Mouse (Mus musculus): ENCODE results near the gene Sdhc. TPM values are rescaled to one million over a fixed set of nuclear protein-coding genes. Genes with fewer than 3 reads are reported as not detected.
"Not testable (repeated sequence)": the region's sequence is repeated elsewhere in the genome, so short reads cannot be mapped to it uniquely, and the experiment has no call there.

Sdhc gene
- polyA plus RNA-seq, 1 experiment from 2014 or later: 291 TPM

DNA sequence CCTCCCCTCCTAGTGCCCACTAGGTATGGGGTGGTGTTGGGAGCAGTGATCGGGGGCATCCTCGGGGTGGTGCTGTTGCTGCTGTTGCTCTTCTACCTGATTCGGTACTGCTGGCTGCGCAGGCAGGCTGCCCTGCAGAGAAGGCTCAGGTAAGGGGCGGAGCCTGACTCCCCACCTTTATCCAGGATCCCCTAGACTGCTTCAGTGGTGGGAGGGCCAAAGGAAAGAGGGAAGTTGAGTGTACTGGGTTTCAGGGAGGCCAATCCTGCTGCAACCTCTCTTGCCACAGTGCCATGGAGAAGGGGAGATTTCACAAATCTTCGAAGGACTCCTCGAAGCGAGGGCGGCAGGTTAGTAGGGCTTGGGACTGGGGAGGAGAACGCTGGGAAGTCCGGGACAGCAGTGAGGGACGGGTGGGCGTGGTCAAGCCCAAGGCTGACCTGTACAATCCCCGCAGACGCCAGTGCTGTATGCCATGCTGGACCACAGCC is 9.1 kb upstream of the Sdhc start:
- peak overlapping the region; percentile 32 for H3K4me3 ChIP-seq (ENCODE audit: low read depth, low read length)
- H3K4me2 ChIP-seq (ENCODE audit: low read depth, low read length): peak overlapping the region; percentile 54
- peaks cover 8% of the 10 kb centered on the region; the same call in 1 of the 2 replicates for H3K4me1 ChIP-seq (ENCODE audit: control insufficient read depth, insufficient read depth, low read length)
- H3K9me3 ChIP-seq (ENCODE audit: control insufficient read depth, low read length): no peaks in the 10 kb centered on the region
- 4% methylated on average over 15 of the region's 15 CpGs for WGBS
- no peaks in the 10 kb centered on the region for H3K36me3 ChIP-seq (ENCODE audit: control insufficient read depth, insufficient read depth, low read length)
- peak; percentile 80; the same call in 1 of the 2 replicates for ATAC-seq (ENCODE audit: low read depth)
- peak; percentile 32 for DNase-seq (ENCODE audit: low spot score)
- no peak overlapping the region for H3K27ac ChIP-seq (replicated peaks; ENCODE audit: low read depth, low read length)
- H3K9ac ChIP-seq (ENCODE audit: low read depth, low read length): peak overlapping the region; percentile 51
- H3K27me3 ChIP-seq (replicated peaks; ENCODE audit: control insufficient read depth, insufficient read depth, low read length): peaks cover 18% of the 10 kb centered on the region

DNA sequence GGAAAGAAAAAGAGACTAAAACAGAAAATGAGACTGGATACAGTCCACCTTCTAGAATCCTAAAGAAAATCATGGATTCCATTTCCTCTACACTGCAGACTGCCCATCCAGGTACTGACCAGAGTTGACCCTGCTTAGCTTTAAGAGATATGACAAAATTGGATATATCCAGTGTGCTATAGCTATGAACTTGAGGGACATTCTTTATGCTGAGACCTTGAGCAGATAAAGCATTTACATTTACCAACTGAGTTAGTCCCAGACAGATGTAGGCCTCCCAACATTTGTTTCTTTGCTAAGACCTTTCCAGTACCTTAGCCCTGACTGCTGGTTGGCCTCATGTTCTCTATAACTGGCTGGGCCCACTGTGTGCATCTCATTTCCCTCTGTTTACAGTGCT is 7.6 kb upstream of the Sdhc start:
- ATAC-seq (ENCODE audit: low read depth): no peak
- DNase-seq (ENCODE audit: low spot score): no peak
- Histone ChIP-seq H3K27ac (replicated peaks; ENCODE audit: low read depth, low read length) (no peak overlapping the region), H3K36me3 (ENCODE audit: control insufficient read depth, insufficient read depth, low read length) (no peaks in the 10 kb centered on the region), H3K9ac (ENCODE audit: low read depth, low read length) (no peak overlapping the region), H3K4me1 (ENCODE audit: control insufficient read depth, insufficient read depth, low read length) (peaks cover 8% of the 10 kb centered on the region; the same call in 1 of the 2 replicates), H3K27me3 (replicated peaks; ENCODE audit: control insufficient read depth, insufficient read depth, low read length) (peaks cover 18% of the 10 kb centered on the region), H3K4me3 (ENCODE audit: low read depth, low read length) (no peak overlapping the region), H3K4me2 (ENCODE audit: low read depth, low read length) (no peak overlapping the region), H3K9me3 (ENCODE audit: control insufficient read depth, low read length) (no peaks in the 10 kb centered on the region)

DNA sequence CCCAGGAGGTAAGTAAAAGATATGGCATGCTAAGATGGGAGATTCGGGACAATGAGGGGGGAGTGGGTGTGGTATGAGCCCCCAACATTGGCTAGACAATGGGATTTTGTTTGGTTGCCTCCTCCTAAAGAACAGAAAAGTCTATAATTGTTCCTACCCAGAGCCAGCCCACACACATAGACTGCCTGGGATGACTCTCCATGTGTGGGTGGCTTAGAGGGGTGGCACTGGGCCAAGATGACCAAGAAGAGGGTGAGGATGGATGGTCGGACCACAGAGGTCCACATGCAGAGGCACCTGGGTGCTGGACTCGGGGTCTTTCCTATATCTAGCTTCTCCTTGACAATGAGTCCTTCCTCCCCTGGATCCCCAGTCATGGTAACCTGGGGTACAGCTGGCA is 6.2 kb upstream of the Sdhc start:
- H3K27ac ChIP-seq (replicated peaks; ENCODE audit: low read depth, low read length): no peak overlapping the region
- no peak for DNase-seq (ENCODE audit: low spot score)
- H3K9ac ChIP-seq (ENCODE audit: low read depth, low read length): no peak overlapping the region
- H3K4me1 ChIP-seq (ENCODE audit: control insufficient read depth, insufficient read depth, low read length): peaks cover 12% of the 10 kb centered on the region; the same call in 1 of the 2 replicates
- H3K4me3 ChIP-seq (ENCODE audit: low read depth, low read length): no peak overlapping the region
- H3K36me3 ChIP-seq (ENCODE audit: control insufficient read depth, insufficient read depth, low read length): no peaks in the 10 kb centered on the region
- 58% methylated on average over 3 of the region's 3 CpGs for WGBS
- H3K27me3 ChIP-seq (replicated peaks; ENCODE audit: control insufficient read depth, insufficient read depth, low read length): peaks cover 18% of the 10 kb centered on the region
- H3K4me2 ChIP-seq (ENCODE audit: low read depth, low read length): 0 out of 2 replicates have a peak overlapping the region, but pooled peaks have one; percentile 7
- ATAC-seq (ENCODE audit: low read depth): no peak
- H3K9me3 ChIP-seq (ENCODE audit: control insufficient read depth, low read length): no peaks in the 10 kb centered on the region

DNA sequence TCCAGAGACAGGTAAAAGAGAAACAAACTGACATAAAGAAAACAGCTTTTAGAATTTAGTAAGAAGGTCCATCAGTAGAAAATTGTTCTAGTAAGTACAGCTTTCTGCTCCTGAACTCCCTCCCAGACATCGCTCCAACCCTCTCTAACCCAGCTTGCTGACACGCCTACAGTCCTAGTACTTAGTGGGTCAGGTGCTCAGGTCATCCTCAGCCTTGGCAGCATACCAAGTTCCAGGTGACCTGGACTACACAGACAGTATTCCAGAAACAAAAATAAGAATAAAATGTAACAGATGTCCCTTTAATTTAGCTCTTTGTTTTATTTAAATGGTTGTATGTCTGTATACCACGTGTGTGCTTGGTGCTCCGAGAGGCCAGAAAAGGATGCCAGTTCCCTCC is 1.6 kb upstream of the Sdhc start:
- 70% methylated on average over 4 of the region's 4 CpGs for WGBS
- H3K4me1 ChIP-seq (ENCODE audit: control insufficient read depth, insufficient read depth, low read length): peaks cover 19% of the 10 kb centered on the region
- no peak overlapping the region for H3K4me2 ChIP-seq (ENCODE audit: low read depth, low read length)
- H3K9ac ChIP-seq (ENCODE audit: low read depth, low read length): no peak overlapping the region
- H3K36me3 ChIP-seq (ENCODE audit: control insufficient read depth, insufficient read depth, low read length): no peaks in the 10 kb centered on the region
- no peak overlapping the region for H3K4me3 ChIP-seq (ENCODE audit: low read depth, low read length)
- DNase-seq (ENCODE audit: low spot score) (no peak), ATAC-seq (ENCODE audit: low read depth) (no peak)
- no peaks in the 10 kb centered on the region for H3K27me3 ChIP-seq (replicated peaks; ENCODE audit: control insufficient read depth, insufficient read depth, low read length)
- H3K27ac ChIP-seq (replicated peaks; ENCODE audit: low read depth, low read length): no peak overlapping the region; the same call in 1 of the 2 replicates
- H3K9me3 ChIP-seq (ENCODE audit: control insufficient read depth, low read length): no peaks in the 10 kb centered on the region

DNA sequence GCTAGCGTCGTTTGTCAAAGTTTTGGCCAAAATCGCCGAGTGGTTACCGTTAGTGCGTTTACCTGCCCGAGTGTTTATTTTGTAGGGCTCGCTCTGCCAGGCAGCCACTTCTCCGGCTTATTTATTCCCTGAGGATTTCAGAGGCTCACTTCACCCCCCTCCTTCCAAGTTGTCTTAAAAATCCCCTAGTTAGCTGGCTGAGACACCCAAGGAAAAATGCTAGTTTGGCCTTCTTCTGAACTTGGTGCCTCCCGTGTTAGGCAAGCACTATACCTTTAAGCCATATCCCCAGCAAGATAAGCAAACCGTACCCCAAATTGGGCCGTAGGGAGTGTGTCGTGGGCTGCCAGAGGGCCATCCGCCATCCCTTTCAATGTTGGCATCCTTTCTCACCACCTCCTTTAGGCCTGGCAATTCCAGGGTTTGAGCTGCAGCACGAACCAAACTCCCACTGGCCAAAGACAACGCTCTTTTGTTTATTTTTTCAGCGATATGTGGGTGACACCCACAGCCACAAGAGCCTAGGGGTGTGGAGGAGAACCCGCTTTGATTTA is 512 bp upstream of the Sdhc start:
- DNase-seq (ENCODE audit: low spot score) (peak; percentile 38), ATAC-seq (ENCODE audit: low read depth) (peak; percentile 12; the same call in 1 of the 2 replicates)
- H3K27me3 ChIP-seq (replicated peaks; ENCODE audit: control insufficient read depth, insufficient read depth, low read length): no peaks in the 10 kb centered on the region
- 4% methylated on average over 18 of the region's 18 CpGs for WGBS
- H3K4me3 ChIP-seq (ENCODE audit: low read depth, low read length): peak overlapping the region; percentile 84
- H3K9ac ChIP-seq (ENCODE audit: low read depth, low read length): peak overlapping the region; percentile 68
- peaks cover 19% of the 10 kb centered on the region for H3K4me1 ChIP-seq (ENCODE audit: control insufficient read depth, insufficient read depth, low read length)
- peaks cover 5% of the 10 kb centered on the region; the same call in 1 of the 2 replicates for H3K36me3 ChIP-seq (ENCODE audit: control insufficient read depth, insufficient read depth, low read length)
- H3K4me2 ChIP-seq (ENCODE audit: low read depth, low read length): peak overlapping the region; percentile 66
- no peaks in the 10 kb centered on the region for H3K9me3 ChIP-seq (ENCODE audit: control insufficient read depth, low read length)
- H3K27ac ChIP-seq (replicated peaks; ENCODE audit: low read depth, low read length): peak overlapping the region; percentile 91

DNA sequence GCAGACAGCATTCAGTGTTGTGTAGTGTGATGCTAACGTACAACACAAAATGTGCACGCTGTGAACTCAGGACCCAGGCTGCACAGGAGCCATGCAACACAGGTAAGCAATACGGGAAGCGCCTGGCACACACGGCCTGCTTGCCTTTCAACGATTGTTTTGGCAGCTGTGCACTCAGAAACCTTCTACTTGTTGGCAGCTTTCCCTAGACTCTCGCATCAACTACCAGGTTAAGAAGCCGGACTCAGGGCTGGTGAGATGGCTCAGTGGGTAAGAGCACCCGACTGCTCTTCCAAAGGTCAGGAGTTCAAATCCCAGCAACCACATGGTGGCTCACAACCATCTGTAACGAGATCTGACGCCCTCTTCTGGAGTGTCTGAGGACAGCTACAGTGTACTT is 7.4 kb downstream of the Sdhc start:
- H3K27ac ChIP-seq (replicated peaks; ENCODE audit: low read depth, low read length); H3K9ac ChIP-seq (ENCODE audit: low read depth, low read length); ATAC-seq (ENCODE audit: low read depth); H3K9me3 ChIP-seq (ENCODE audit: control insufficient read depth, low read length); H3K27me3 ChIP-seq (replicated peaks; ENCODE audit: control insufficient read depth, insufficient read depth, low read length); H3K4me1 ChIP-seq (ENCODE audit: control insufficient read depth, insufficient read depth, low read length); H3K4me2 ChIP-seq (ENCODE audit: low read depth, low read length); H3K4me3 ChIP-seq (ENCODE audit: low read depth, low read length); DNase-seq (ENCODE audit: low spot score): not testable (repeated sequence)
- WGBS: 85% methylated on average over 9 of the region's 11 CpGs
- H3K36me3 ChIP-seq (ENCODE audit: control insufficient read depth, insufficient read depth, low read length): peaks cover 70% of the 10 kb centered on the region

DNA sequence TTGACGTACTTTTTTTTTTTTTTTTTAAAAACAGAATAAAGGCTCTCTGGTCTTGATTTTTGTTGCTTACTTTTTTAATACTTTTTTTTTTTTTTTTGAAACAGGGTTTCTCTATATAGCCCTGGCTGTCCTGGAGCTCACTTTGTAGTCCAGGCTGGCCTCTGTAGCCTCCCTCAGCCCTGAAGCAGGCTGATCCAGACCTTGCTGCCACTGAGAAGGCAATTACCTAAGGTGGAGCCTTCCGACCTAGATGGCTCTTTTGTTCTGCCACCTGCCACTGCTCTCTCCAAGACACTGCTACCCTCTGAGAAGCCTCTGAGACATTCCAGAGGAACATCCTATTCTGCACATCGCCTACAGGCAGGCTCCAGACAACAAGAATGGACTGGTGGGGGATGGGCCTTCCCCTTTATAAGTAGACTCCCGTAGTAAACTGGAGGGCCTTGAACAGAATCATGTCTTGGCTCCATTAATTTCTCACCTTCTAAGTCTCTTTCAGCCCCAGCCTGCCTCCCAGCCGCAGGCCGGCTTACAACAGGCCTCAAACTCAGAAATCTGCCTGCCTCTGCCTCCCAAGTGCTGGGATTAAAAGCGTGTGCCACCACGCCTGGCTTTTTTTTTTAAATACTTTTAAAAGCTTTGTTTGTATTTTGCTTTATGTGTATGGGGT is 12.8 kb downstream of the Sdhc start:
- peaks cover 85% of the 10 kb centered on the region for H3K36me3 ChIP-seq (ENCODE audit: control insufficient read depth, insufficient read depth, low read length)
- WGBS: 90% methylated on average over 8 of the region's 8 CpGs

DNA sequence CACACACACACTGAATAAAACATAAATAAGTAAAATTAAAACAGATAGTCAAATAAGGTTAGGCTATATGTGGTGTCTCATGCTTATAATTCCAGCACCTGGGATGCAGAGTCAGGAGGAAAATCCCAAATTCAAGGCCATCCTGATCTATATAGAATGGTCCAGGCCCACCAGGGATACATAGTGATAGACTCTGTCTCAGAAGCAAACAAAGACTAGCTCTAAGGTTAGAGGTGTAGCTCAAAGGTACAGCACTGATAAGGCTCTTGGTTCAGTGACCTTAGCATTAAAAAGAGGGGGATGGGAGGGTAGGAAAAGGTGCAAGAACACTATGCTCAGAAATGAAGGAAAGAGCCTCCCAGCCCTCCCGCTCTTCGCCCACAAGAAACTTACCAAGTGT is 14.8 kb downstream of the Sdhc start:
- H3K9ac ChIP-seq (ENCODE audit: low read depth, low read length): no peak overlapping the region
- H3K36me3 ChIP-seq (ENCODE audit: control insufficient read depth, insufficient read depth, low read length): peaks cover 76% of the 10 kb centered on the region
- DNase-seq (ENCODE audit: low spot score) (no peak), ATAC-seq (ENCODE audit: low read depth) (no peak)
- WGBS: 94% methylated on average over 2 of the region's 2 CpGs
- H3K4me3 ChIP-seq (ENCODE audit: low read depth, low read length): no peak overlapping the region
- no peaks in the 10 kb centered on the region for H3K27me3 ChIP-seq (replicated peaks; ENCODE audit: control insufficient read depth, insufficient read depth, low read length)
- H3K27ac ChIP-seq (replicated peaks; ENCODE audit: low read depth, low read length): no peak overlapping the region
- H3K4me2 ChIP-seq (ENCODE audit: low read depth, low read length): no peak overlapping the region
- H3K9me3 ChIP-seq (ENCODE audit: control insufficient read depth, low read length): no peaks in the 10 kb centered on the region
- H3K4me1 ChIP-seq (ENCODE audit: control insufficient read depth, insufficient read depth, low read length): no peaks in the 10 kb centered on the region

More for the DNA sequence above, 12.8 kb downstream of the Sdhc start:
- not testable (repeated sequence) for H3K4me1 ChIP-seq (ENCODE audit: control insufficient read depth, insufficient read depth, low read length); H3K4me2 ChIP-seq (ENCODE audit: low read depth, low read length); DNase-seq (ENCODE audit: low spot score); H3K27ac ChIP-seq (replicated peaks; ENCODE audit: low read depth, low read length); H3K9ac ChIP-seq (ENCODE audit: low read depth, low read length); H3K9me3 ChIP-seq (ENCODE audit: control insufficient read depth, low read length); ATAC-seq (ENCODE audit: low read depth); H3K27me3 ChIP-seq (replicated peaks; ENCODE audit: control insufficient read depth, insufficient read depth, low read length); H3K4me3 ChIP-seq (ENCODE audit: low read depth, low read length)

All from embryonic facial prominence, embryonic 14.5 days (tissue).